In genomic region chr19:42613116-42613515, GRCm38 (mm10) we compare ENCODE assay signal across 9 mouse cellular contexts. TPM values are rescaled to one million over a fixed set of nuclear protein-coding genes. Genes with fewer than 3 reads are reported as not detected.
DNase-seq lines count a peak whose midpoint lies in the region; ATAC-seq and TF ChIP-seq lines count a peak whose summit lies in the region.
"Had no signal": no experiment of that assay in that cellular context is flagged by ENCODE, and none has a peak within 500 bp of the region (broad histone marks: within the 10 kb centered on the region; RNA-seq: fewer than 3 reads in every experiment).

No protein-coding gene starts in this region.

- peaks cover 5% of the 10 kb centered on the region; the same call in 1 of the 2 replicates for H3K27me3 ChIP-seq in lung, embryonic 14.5 days (ENCODE audit: insufficient read depth, low read length)
- H3K27me3 ChIP-seq in heart, embryonic 12.5 days (replicated peaks) = peaks cover 41% of the 10 kb centered on the region
- H3K27me3 ChIP-seq in small intestine, adult 2 months (ENCODE audit: control insufficient read depth, insufficient read depth, low read length) = no peaks in the 10 kb centered on the region

- TF ChIP-seq CTCF in lung, embryonic 14.5 days (IDR thresholded peaks at IDR 0.05; ENCODE audit: low read depth) = no peak
- no peak for TF ChIP-seq CTCF in small intestine, adult 2 months (IDR thresholded peaks at IDR 0.05; ENCODE audit: extremely low read depth, insufficient read length, insufficient replicate concordance, low read depth, low read length)

- H3K36me3 ChIP-seq in lung, embryonic 14.5 days (ENCODE audit: insufficient read depth) = no peaks in the 10 kb centered on the region
- no peaks in the 10 kb centered on the region for H3K36me3 ChIP-seq in heart, embryonic 12.5 days
- H3K36me3 ChIP-seq in small intestine, adult 2 months (ENCODE audit: control insufficient read depth, insufficient read depth, low read length) = no peaks in the 10 kb centered on the region

- WGBS in lung, embryonic 14.5 days = 18% methylated on average over 7 of the region's 7 CpGs
- WGBS in heart, embryonic 12.5 days = 18% methylated on average over 7 of the region's 7 CpGs
- 15% methylated on average over 7 of the region's 7 CpGs for WGBS in small intestine, adult 2 months

- H3K27ac ChIP-seq in lung, embryonic 14.5 days (ENCODE audit: low read depth) = no peak overlapping the region
- H3K27ac ChIP-seq in heart, embryonic 12.5 days (ENCODE audit: poor library complexity, severe bottlenecking) = no peak overlapping the region
- no peak overlapping the region for H3K27ac ChIP-seq in small intestine, adult 2 months (ENCODE audit: insufficient read depth, low read depth, low read length)

- H3K4me1 ChIP-seq in lung, embryonic 14.5 days (ENCODE audit: insufficient read depth) = no peaks in the 10 kb centered on the region
- H3K4me1 ChIP-seq in heart, embryonic 12.5 days (replicated peaks) = peaks cover 16% of the 10 kb centered on the region
- no peaks in the 10 kb centered on the region for H3K4me1 ChIP-seq in small intestine, adult 2 months (ENCODE audit: control insufficient read depth, insufficient read depth, insufficient read length, low read length)

- no peak for ATAC-seq in lung, embryonic 14.5 days (ENCODE audit: insufficient read depth)
- ATAC-seq in heart, embryonic 12.5 days (ENCODE audit: insufficient number of reproducible peaks, low FRiP score) = no peak
- no peak for ATAC-seq in activated CD4-positive, CD25-positive, alpha-beta regulatory T cell, adult 4 months
- no peak for ATAC-seq in monocyte, adult 5-6 weeks (replicated peaks; ENCODE audit: insufficient number of reproducible peaks, low FRiP score, low TSS enrichment, poor library complexity, severe bottlenecking)

- H3K4me2 ChIP-seq in lung, embryonic 14.5 days = peak overlapping the region; percentile 74
- H3K4me2 ChIP-seq in heart, embryonic 12.5 days = peak overlapping the region; percentile 78

- H3K9ac ChIP-seq in lung, embryonic 14.5 days = peak overlapping the region; percentile 34
- peak overlapping the region; percentile 33; the same call in 1 of the 2 replicates for H3K9ac ChIP-seq in heart, embryonic 12.5 days

- DNase-seq in lung, embryonic 14.5 days = peak; percentile 15
- no peak for DNase-seq in lung, postnatal 4 days
- DNase-seq in kidney, postnatal 4 days = peak; percentile 19 to 34
- DNase-seq in layer of hippocampus, postnatal 36 days = no peak

- peak overlapping the region; percentile 39 for H3K4me3 ChIP-seq in lung, embryonic 14.5 days (ENCODE audit: low read depth, low read length)
- peak overlapping the region; percentile 52 for H3K4me3 ChIP-seq in heart, embryonic 12.5 days
- H3K4me3 ChIP-seq in small intestine, adult 2 months (ENCODE audit: low read depth, low read length) = peak overlapping the region; percentile 58

- no peaks in the 10 kb centered on the region for H3K9me3 ChIP-seq in lung, embryonic 14.5 days (ENCODE audit: low read depth, low read length)
- no peaks in the 10 kb centered on the region for H3K9me3 ChIP-seq in heart, embryonic 12.5 days (replicated peaks)

- TF ChIP-seq POLR2A in small intestine, adult 2 months (IDR thresholded peaks at IDR 0.05; ENCODE audit: low read depth, low read length) = no peak

RNA-seq across cellular contexts. Expression of gene Loxl4, which starts 0.5 kb away (rescaled TPM):
- polyA plus RNA-seq in lung, embryonic 14.5 days (2014; fragmentation: Nextera tagmentation; extraction: Ambion mirVana) = 0.50 and 0.64 TPM in 2 replicates
- 0.18 and 0.27 TPM in 2 replicates for polyA plus RNA-seq in heart, embryonic 12.5 days (2016; fragmentation: Nextera tagmentation; extraction: Ambion mirVana)
- polyA plus RNA-seq in small intestine, adult 2 months (2012; rRNA removed) = 1.1 and 1.7 TPM in 2 replicates
- under 1 TPM; 0.17 TPM for polyA plus RNA-seq in activated CD4-positive, CD25-positive, alpha-beta regulatory T cell, adult 4 months (2017; shearing (Covaris generic))
- 0.11 TPM in 1 of 3 replicates, not detected in the others for total RNA-seq in monocyte, adult 5-6 weeks (2017)
- under 1 TPM; 0.15 to 0.35 TPM for total RNA-seq in layer of hippocampus, postnatal 36 days (2021)
- total RNA-seq: hematopoietic stem cell, adult 5-6 weeks had no signal

Comparison
In these comparisons a context has a peak if more than half of its experiments do, and no peak if none do; other contexts are left out.
1. DNase-seq: peak in lung, embryonic 14.5 days (single experiment) and kidney, postnatal 4 days (2 of 2); none in lung, postnatal 4 days (0 of 2) and layer of hippocampus, postnatal 36 days (0 of 2).
2. Peak in every context shown above with its lines, with median percentiles within 50 percentile points of each other: H3K4me3 ChIP-seq.